Mouse (Mus musculus) liver (tissue): ENCODE data around the gene Hoxd13.

Experiments used
- DNase-seq: peaks from one replicate; pipeline ENCODE4 v3.0.0-alpha.2; 2020; ENCODE audit warnings: mixed read lengths

Hoxd13 gene

GRCm38 (mm10) chr2:74695813-74696430 is 27.8 kb downstream of the Hoxd13 start:
- no peak for DNase-seq

- no peak for DNase-seq
Measured at GRCm38 (mm10) chr2:74696442-74697335, 28.6 kb downstream of the Hoxd13 start.

GRCm38 (mm10) chr2:74697567-74698121 is 29.5 kb downstream of the Hoxd13 start, which contains the start of gene Hoxd9:
Gene Hoxd9, plus strand, starts transcription at chr2:74697727.
- DNase-seq, result no peak

- no peak for DNase-seq
Measured at GRCm38 (mm10) chr2:74698201-74699052, 30.3 kb downstream of the Hoxd13 start.

- DNase-seq, result no peak
Measured at GRCm38 (mm10) chr2:74699053-74699430, 30.9 kb downstream of the Hoxd13 start.

GRCm38 (mm10) chr2:74699664-74700545 is 31.8 kb downstream of the Hoxd13 start:
- DNase-seq, result no peak

- no peak for DNase-seq
Measured at GRCm38 (mm10) chr2:74700546-74701112, 32.5 kb downstream of the Hoxd13 start.

GRCm38 (mm10) chr2:74701949-74702819 is 34.1 kb downstream of the Hoxd13 start:
- DNase-seq, result peak; percentile 60

GRCm38 (mm10) chr2:74702820-74703219 is 34.7 kb downstream of the Hoxd13 start:
- DNase-seq, result no peak

- no peak for DNase-seq
Measured at GRCm38 (mm10) chr2:74703317-74703716, 35.2 kb downstream of the Hoxd13 start.

GRCm38 (mm10) chr2:74703720-74704392 is 35.7 kb downstream of the Hoxd13 start:
- DNase-seq, result no peak

GRCm38 (mm10) chr2:74704393-74704998 is 36.4 kb downstream of the Hoxd13 start, which contains the start of gene Hoxd8:
Gene Hoxd8, plus strand, starts transcription at chr2:74704615.
- no peak for DNase-seq

- DNase-seq, result no peak
Measured at GRCm38 (mm10) chr2:74704999-74705466, 36.9 kb downstream of the Hoxd13 start.

- no peak for DNase-seq
Measured at GRCm38 (mm10) chr2:74705467-74706089, 37.5 kb downstream of the Hoxd13 start.

GRCm38 (mm10) chr2:74706393-74706960 is 38.4 kb downstream of the Hoxd13 start:
- DNase-seq, result no peak

GRCm38 (mm10) chr2:74707599-74707998 is 39.5 kb downstream of the Hoxd13 start:
- no peak for DNase-seq

- DNase-seq, result no peak
Measured at GRCm38 (mm10) chr2:74708676-74709075, 40.6 kb downstream of the Hoxd13 start.
